Mouse (Mus musculus) intestine, postnatal 0 days (tissue): ENCODE data around the gene Car3. TPM values are rescaled to one million over a fixed set of nuclear protein-coding genes. Genes with fewer than 3 reads are reported as not detected.

Experiments
- ATAC-seq: fragments of 200-750 bp; cut with Nextera tagmentation; 2 replicates; pipeline ENCODE4 v1.8.0; 2017; ENCODE audit warnings: mild to moderate bottlenecking, moderate TSS enrichment, moderate library complexity
- H3K27ac ChIP-seq: fragments of 300-500 bp; sonication (generic); 2 replicates; pipeline ENCODE4 v1.5.1; 2014; ENCODE audit warnings: mild to moderate bottlenecking, low read depth, low read length, moderate library complexity
- H3K27me3 ChIP-seq: fragments of 300-500 bp; sonication (generic); replicated peaks from 2 replicates; pipeline ENCODE4 v1.6.1; 2014; ENCODE audit warnings: low read length, mixed read lengths; ENCODE audit not compliant: control insufficient read depth, insufficient read depth
- H3K36me3 ChIP-seq: fragments of 300-500 bp; sonication (generic); 2 replicates; pipeline ENCODE4 v1.6.1; 2014; ENCODE audit warnings: mild to moderate bottlenecking, moderate library complexity; ENCODE audit not compliant: control insufficient read depth, insufficient read depth
- H3K4me1 ChIP-seq: fragments of 300-500 bp; sonication (generic); replicated peaks from 2 replicates; pipeline ENCODE4 v1.6.1; 2014; ENCODE audit warnings: antibody characterized with exemption, low read length, mixed read lengths; ENCODE audit not compliant: control insufficient read depth, insufficient read depth
- H3K4me2 ChIP-seq: fragments of 300-500 bp; sonication (generic); replicated peaks from 2 replicates; pipeline ENCODE4 v1.6.1; 2014; ENCODE audit warnings: low read depth, mild to moderate bottlenecking, moderate library complexity
- H3K4me3 ChIP-seq: fragments of 300-500 bp; sonication (generic); 2 replicates; pipeline ENCODE4 v1.5.1; 2014; ENCODE audit warnings: low read depth, low read length
- H3K9ac ChIP-seq: fragments of 300-500 bp; sonication (generic); 2 replicates; pipeline ENCODE4 v1.6.1; 2014; ENCODE audit warnings: mild to moderate bottlenecking, low read depth, low read length
- H3K9me3 ChIP-seq: fragments of 300-500 bp; sonication (generic); 2 replicates; pipeline ENCODE4 v1.6.1; 2016; ENCODE audit warnings: mixed run types; ENCODE audit not compliant: control insufficient read depth
- CTCF ChIP-seq: sonication (generic); IDR thresholded peaks from 2 replicates; pipeline ENCODE4 v1.5.1; 2016; ENCODE audit warnings: low read depth, mild to moderate bottlenecking, control low read depth, antibody characterized with exemption, moderate library complexity
- whole genome bisulfite sequencing: fragments of 180-500 bp; shearing (Covaris S2); extraction: QIAGEN DNeasy Blood & Tissue Kit; methylation state at CpG from one replicate; pipeline ENCODE4 v1.1.7; 2014; 5-methylcytosine and 5-hydroxymethylcytosine counted together
- polyA plus RNA-seq: library from polyadenylated mRNA; unstranded; fragments of >200 nt; fragmentation: Nextera tagmentation; extraction: Ambion mirVana; gene quantifications from 2 replicates; pipeline ENCODE4 v1.2.1, GENCODE M21; 2015

Gene Car3
- polyA plus RNA-seq, 1 experiment from 2014 or later: 1.4 TPM

GRCm38 (mm10) chr3:14860291-14860690 is 3.0 kb upstream of the Car3 start:
- Histone ChIP-seq H3K27me3 (peaks cover 11% of the 10 kb centered on the region; the same call in 1 of the 2 replicates), H3K9ac (no peak overlapping the region), H3K9me3 (no peaks in the 10 kb centered on the region), H3K4me1 (no peaks in the 10 kb centered on the region), H3K27ac (no peak overlapping the region), H3K4me3 (no peak overlapping the region), H3K4me2 (no peak overlapping the region), H3K36me3 (no peaks in the 10 kb centered on the region)
- TF ChIP-seq CTCF: no peak
- WGBS: 78% methylated on average over 3 of the region's 3 CpGs
- ATAC-seq: no peak

DNA sequence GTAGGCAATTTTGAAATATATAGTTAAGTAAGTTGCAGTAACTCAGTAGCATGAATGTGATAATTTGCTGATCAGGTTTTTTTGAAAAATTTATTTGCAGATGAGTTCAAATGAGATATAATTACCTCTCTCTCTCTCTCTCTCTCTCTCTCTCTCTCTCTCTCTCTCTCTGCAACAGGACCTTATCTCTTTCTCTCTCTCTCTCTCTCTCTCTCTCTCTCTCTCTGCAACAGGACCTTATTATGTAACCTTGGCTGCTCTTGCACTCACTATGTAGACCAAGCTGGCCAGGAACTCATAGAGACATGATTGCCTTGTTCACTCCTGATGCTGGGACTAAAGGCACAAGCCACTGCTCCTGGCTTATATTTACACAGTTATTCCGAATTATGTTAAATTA is 2.1 kb upstream of the Car3 start:
- 81% methylated on average over 1 of the region's 1 CpGs for WGBS

GRCm38 (mm10) chr3:14861787-14862186 is 1.5 kb upstream of the Car3 start:
- H3K27ac ChIP-seq: no peak overlapping the region
- 33% methylated on average over 4 of the region's 4 CpGs for WGBS
- H3K4me2 ChIP-seq: no peak overlapping the region
- H3K9ac ChIP-seq: no peak overlapping the region
- no peaks in the 10 kb centered on the region for H3K36me3 ChIP-seq
- no peak overlapping the region for H3K4me3 ChIP-seq
- H3K4me1 ChIP-seq: no peaks in the 10 kb centered on the region
- ATAC-seq: no peak
- H3K9me3 ChIP-seq: no peaks in the 10 kb centered on the region
- no peak for TF ChIP-seq CTCF
- peaks cover 11% of the 10 kb centered on the region; the same call in 1 of the 2 replicates for H3K27me3 ChIP-seq

More for the DNA sequence above, 2.1 kb upstream of the Car3 start:
- Histone ChIP-seq H3K9me3 (no peaks in the 10 kb centered on the region), H3K4me1 (no peaks in the 10 kb centered on the region), H3K36me3 (no peaks in the 10 kb centered on the region), H3K9ac (no peak overlapping the region), H3K27me3 (peaks cover 11% of the 10 kb centered on the region; the same call in 1 of the 2 replicates), H3K4me2 (no peak overlapping the region), H3K27ac (no peak overlapping the region), H3K4me3 (no peak overlapping the region)
- TF ChIP-seq CTCF: no peak
- ATAC-seq: no peak

- peaks cover 11% of the 10 kb centered on the region; the same call in 1 of the 2 replicates for H3K27me3 ChIP-seq
- H3K4me2 ChIP-seq: peak overlapping the region; percentile 61
- 2% methylated on average over 9 of the region's 9 CpGs for WGBS
- H3K9me3 ChIP-seq: no peaks in the 10 kb centered on the region
- H3K4me3 ChIP-seq: peak overlapping the region; percentile 25
- no peak for ATAC-seq
- H3K9ac ChIP-seq: no peak overlapping the region
- H3K4me1 ChIP-seq: no peaks in the 10 kb centered on the region
- H3K36me3 ChIP-seq: no peaks in the 10 kb centered on the region
- no peak overlapping the region for H3K27ac ChIP-seq
- no peak for TF ChIP-seq CTCF
Observed at GRCm38 (mm10) chr3:14862654-14863021, 674 bp upstream of the Car3 start.

GRCm38 (mm10) chr3:14863922-14864321 is 610 bp downstream of the Car3 start:
- H3K9me3 ChIP-seq: no peaks in the 10 kb centered on the region
- ATAC-seq: no peak
- H3K9ac ChIP-seq: no peak overlapping the region
- H3K4me2 ChIP-seq: no peak overlapping the region
- H3K27me3 ChIP-seq: peaks cover 11% of the 10 kb centered on the region; the same call in 1 of the 2 replicates
- H3K27ac ChIP-seq: no peak overlapping the region
- H3K4me1 ChIP-seq: no peaks in the 10 kb centered on the region
- 84% methylated on average over 2 of the region's 2 CpGs for WGBS
- no peak for TF ChIP-seq CTCF
- no peaks in the 10 kb centered on the region for H3K36me3 ChIP-seq
- no peak overlapping the region for H3K4me3 ChIP-seq

- Histone ChIP-seq H3K4me3 (no peak overlapping the region), H3K36me3 (no peaks in the 10 kb centered on the region), H3K4me1 (no peaks in the 10 kb centered on the region), H3K27ac (no peak overlapping the region), H3K9ac (no peak overlapping the region), H3K9me3 (no peaks in the 10 kb centered on the region), H3K27me3 (peaks cover 11% of the 10 kb centered on the region; the same call in 1 of the 2 replicates), H3K4me2 (no peak overlapping the region)
- ATAC-seq: no peak
- 73% methylated on average over 2 of the region's 2 CpGs for WGBS
- TF ChIP-seq CTCF: no peak
Observed at GRCm38 (mm10) chr3:14865941-14866340, 2.6 kb downstream of the Car3 start.

DNA sequence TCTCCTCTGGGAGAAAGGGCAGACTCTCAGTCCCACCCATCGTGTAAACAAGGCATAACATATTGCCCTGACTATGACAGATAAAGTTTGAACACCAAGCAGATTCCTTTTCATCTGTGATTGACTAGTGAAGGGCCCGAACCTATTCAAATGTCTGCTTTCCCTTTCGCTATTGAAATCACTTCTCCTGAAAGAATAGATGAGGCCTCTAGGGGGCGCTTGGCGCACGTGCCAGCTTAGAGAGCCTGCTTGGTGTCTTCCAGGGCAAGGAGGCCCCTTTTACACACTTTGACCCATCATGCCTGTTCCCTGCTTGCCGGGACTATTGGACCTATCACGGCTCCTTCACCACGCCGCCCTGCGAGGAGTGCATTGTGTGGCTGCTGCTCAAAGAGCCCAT is 6.5 kb downstream of the Car3 start:
- WGBS: 19% methylated on average over 11 of the region's 11 CpGs

More for the DNA sequence above, 6.5 kb downstream of the Car3 start:
- peak overlapping the region; percentile 51 for H3K4me2 ChIP-seq
- no peaks in the 10 kb centered on the region for H3K27me3 ChIP-seq
- no peaks in the 10 kb centered on the region for H3K4me1 ChIP-seq
- ATAC-seq: peak; percentile 86
- peak; percentile 86 for TF ChIP-seq CTCF
- H3K4me3 ChIP-seq: no peak overlapping the region
- no peaks in the 10 kb centered on the region for H3K36me3 ChIP-seq
- H3K9me3 ChIP-seq: no peaks in the 10 kb centered on the region
- H3K9ac ChIP-seq: no peak overlapping the region
- H3K27ac ChIP-seq: no peak overlapping the region
